Mouse (Mus musculus) limb, embryonic 14.5 days (tissue): ENCODE data around the gene Tiam1. TPM values are rescaled to one million over a fixed set of nuclear protein-coding genes. Genes with fewer than 3 reads are reported as not detected.

Experiments
- ATAC-seq: fragments of 200-750 bp; cut with Nextera tagmentation; 2 replicates; pipeline ENCODE4 v1.8.0; 2017; ENCODE audit warnings: low read depth, moderate number of reproducible peaks, moderate TSS enrichment; ENCODE audit not compliant: low FRiP score
- DNase-seq: peaks from one replicate; pipeline ENCODE4 v3.0.0-alpha.2; 2015; ENCODE audit warnings: low spot score
- H3K27ac ChIP-seq: fragments of 300-500 bp; sonication (generic); replicated peaks from 2 replicates; pipeline ENCODE4 v1.5.1; 2014; ENCODE audit warnings: low read depth, mild to moderate bottlenecking, low read length, moderate library complexity, mixed read lengths
- H3K27me3 ChIP-seq: fragments of 300-500 bp; sonication (generic); 2 replicates; pipeline ENCODE4 v1.6.1; 2014; ENCODE audit warnings: low read length, mixed read lengths; ENCODE audit not compliant: control insufficient read depth, insufficient read depth
- H3K36me3 ChIP-seq: fragments of 300-500 bp; sonication (generic); 2 replicates; pipeline ENCODE4 v1.6.1; 2014; ENCODE audit warnings: mild to moderate bottlenecking, low read length, moderate library complexity, mixed read lengths; ENCODE audit not compliant: control insufficient read depth, insufficient read depth
- H3K4me1 ChIP-seq: fragments of 300-500 bp; sonication (generic); 2 replicates; pipeline ENCODE4 v1.6.1; 2014; ENCODE audit warnings: antibody characterized with exemption, low read length, mixed read lengths; ENCODE audit not compliant: control insufficient read depth, insufficient read depth
- H3K4me2 ChIP-seq: fragments of 300-500 bp; sonication (generic); replicated peaks from 2 replicates; pipeline ENCODE4 v1.6.1; 2014; ENCODE audit warnings: low read depth, mild to moderate bottlenecking, low read length, moderate library complexity; ENCODE audit not compliant: severe bottlenecking
- H3K4me3 ChIP-seq: fragments of 300-500 bp; sonication (generic); replicated peaks from 2 replicates; pipeline ENCODE4 v1.5.1; 2014; ENCODE audit warnings: low read length
- H3K9ac ChIP-seq: fragments of 300-500 bp; sonication (generic); 2 replicates; pipeline ENCODE4 v1.6.1; 2014; ENCODE audit warnings: mild to moderate bottlenecking, low read depth, low read length, moderate library complexity; ENCODE audit not compliant: severe bottlenecking
- H3K9me3 ChIP-seq: fragments of 300-500 bp; sonication (generic); 2 replicates; pipeline ENCODE4 v1.6.1; 2016; ENCODE audit warnings: low read length; ENCODE audit not compliant: control insufficient read depth
- POLR2A ChIP-seq: fragments of 200-500 bp; IDR thresholded peaks from 2 replicates; pipeline ENCODE4 v1.8.0; 2012; ENCODE audit warnings: inconsistent platforms, mild to moderate bottlenecking, moderate library complexity, borderline replicate concordance; ENCODE audit not compliant: insufficient read depth, insufficient read length; ENCODE audit errors: extremely low read depth
- WGBS: fragments of 180-500 bp; shearing (Covaris S2); extraction: QIAGEN DNeasy Blood & Tissue Kit; methylation state at CpG from one replicate; pipeline ENCODE4 v1.1.7; 2014; 5-methylcytosine and 5-hydroxymethylcytosine counted together
- polyA plus RNA-seq, 2 experiments: library from polyadenylated mRNA; depleted of rRNA in 1 of 2; stranded (reverse) in 1 of 2; unstranded in 1 of 2; fragments of >200 nt; fragmentation: Nextera tagmentation in 1 of 2; extraction: Ambion mirVana in 1 of 2; gene quantifications; 2 replicates each; pipeline versions ENCODE4 v1.2.1 to v1.2.3; 2012 to 2014

Tiam1 gene
- polyA plus RNA-seq, 2 experiments, result 22.4 to 54.9 TPM

DNA sequence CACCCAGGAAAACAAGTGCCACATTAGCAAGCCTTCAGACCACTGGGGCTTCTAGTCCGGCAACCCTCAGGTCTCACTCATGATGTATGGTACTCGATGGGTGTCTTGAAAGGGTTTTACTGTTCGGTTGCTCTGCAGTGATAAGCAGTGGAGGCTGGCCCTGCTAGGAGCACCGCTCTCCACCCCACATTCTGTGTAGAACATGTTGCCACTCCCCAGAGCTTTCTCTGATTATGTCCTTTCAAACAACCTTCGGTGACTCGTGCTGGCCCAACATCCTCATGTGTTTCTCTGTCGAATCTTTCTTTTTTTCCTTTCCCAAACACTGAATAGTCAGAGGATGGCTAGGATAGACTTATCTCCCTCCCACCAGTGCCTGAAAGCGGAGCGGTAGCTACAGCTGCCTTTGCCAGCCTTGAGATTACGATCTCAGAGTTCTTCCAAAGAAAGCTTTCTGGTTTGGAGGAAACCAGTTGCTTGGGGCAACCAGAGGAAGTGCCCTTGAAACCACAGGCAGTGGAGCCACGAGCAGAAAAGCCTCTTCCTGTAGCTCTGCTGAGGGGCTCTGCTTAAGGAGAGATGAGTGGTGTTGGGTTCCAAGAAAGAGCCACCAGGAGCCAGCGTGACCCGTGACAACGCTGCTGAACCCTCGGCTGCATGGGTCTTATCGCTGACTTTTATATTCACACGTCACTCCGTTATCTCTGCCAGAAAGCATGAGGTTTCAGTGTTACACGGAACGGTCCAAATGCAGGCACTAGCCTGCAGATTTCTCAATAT is 157.7 kb downstream of the Tiam1 start:
- no peak for TF ChIP-seq POLR2A
- Histone ChIP-seq H3K9ac (no peak overlapping the region), H3K4me1 (no peaks in the 10 kb centered on the region; the same call in 1 of the 2 replicates), H3K4me2 (no peak overlapping the region), H3K27ac (no peak overlapping the region), H3K4me3 (no peak overlapping the region), H3K36me3 (no peaks in the 10 kb centered on the region), H3K27me3 (no peaks in the 10 kb centered on the region), H3K9me3 (no peaks in the 10 kb centered on the region)
- WGBS, result 82% methylated on average over 20 of the region's 20 CpGs
- ATAC-seq, result no peak
- DNase-seq, result no peak

DNA sequence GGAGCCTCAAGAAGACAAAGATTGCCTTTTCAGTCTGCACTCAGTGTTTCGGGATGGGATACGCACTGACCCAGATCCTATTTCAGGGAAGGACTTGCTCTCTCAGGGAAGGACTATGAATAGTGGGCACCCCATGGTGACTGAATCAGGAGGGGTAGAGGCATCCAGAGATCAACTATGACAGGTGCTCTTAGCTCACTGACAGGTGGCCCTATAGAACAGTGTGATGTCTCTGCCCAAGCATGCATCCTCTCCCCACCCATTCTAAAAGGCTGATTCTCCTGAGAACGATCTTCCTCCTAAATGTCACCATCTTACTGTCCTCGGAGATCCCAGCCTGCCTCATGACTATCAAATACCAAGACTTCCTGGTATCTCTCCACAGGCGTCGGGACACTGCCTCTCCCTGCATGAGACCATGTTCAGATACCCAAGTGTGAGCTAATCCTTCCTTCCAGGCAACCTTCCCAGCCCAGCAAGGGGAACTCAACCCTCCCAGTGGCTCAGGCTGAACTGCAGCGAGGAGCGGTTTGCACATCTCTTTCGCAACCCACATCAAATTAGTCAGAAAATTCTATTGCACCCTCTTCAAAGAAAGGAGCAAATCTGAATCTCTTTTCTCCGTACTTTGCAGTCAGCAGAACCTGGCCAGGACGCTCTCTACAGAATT is 163.4 kb downstream of the Tiam1 start:
- no peak overlapping the region for H3K4me3 ChIP-seq
- TF ChIP-seq POLR2A, result no peak
- H3K4me1 ChIP-seq, result no peaks in the 10 kb centered on the region
- H3K4me2 ChIP-seq, result no peak overlapping the region
- H3K9me3 ChIP-seq, result no peaks in the 10 kb centered on the region
- no peaks in the 10 kb centered on the region for H3K36me3 ChIP-seq
- no peaks in the 10 kb centered on the region for H3K27me3 ChIP-seq
- 89% methylated on average over 11 of the region's 11 CpGs for WGBS
- no peak overlapping the region for H3K9ac ChIP-seq
- no peak overlapping the region for H3K27ac ChIP-seq
- no peak for DNase-seq
- no peak for ATAC-seq

DNA sequence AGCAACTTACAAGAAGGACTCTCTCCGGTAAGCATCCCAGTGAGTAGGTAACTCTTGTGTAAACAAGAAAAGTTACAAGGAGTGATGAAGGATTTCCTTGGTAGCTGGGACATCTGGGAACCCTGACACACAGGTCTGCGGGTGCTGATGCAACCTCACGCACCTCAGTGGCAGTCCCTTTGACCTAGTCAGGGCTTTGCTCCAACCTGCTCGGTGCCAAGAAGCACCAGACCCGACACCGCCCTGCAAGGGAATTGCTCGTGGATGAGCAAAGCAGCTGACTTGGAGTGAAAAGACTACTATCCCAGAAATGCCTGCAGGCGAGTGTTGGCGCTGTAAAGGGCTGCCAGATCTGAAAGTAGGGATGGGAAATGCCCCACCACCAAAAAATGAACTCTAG is 168.1 kb downstream of the Tiam1 start:
- no peak overlapping the region for H3K9ac ChIP-seq
- no peak overlapping the region for H3K4me2 ChIP-seq
- H3K4me3 ChIP-seq, result no peak overlapping the region
- DNase-seq (no peak), ATAC-seq (no peak)
- H3K36me3 ChIP-seq, result no peaks in the 10 kb centered on the region
- no peak for TF ChIP-seq POLR2A
- H3K9me3 ChIP-seq, result no peaks in the 10 kb centered on the region
- 0 out of 2 replicates have a peak, but pooled peaks cover 3% of the 10 kb centered on the region for H3K4me1 ChIP-seq
- H3K27me3 ChIP-seq, result no peaks in the 10 kb centered on the region
- WGBS, result 85% methylated on average over 9 of the region's 9 CpGs
- H3K27ac ChIP-seq, result no peak overlapping the region

DNA sequence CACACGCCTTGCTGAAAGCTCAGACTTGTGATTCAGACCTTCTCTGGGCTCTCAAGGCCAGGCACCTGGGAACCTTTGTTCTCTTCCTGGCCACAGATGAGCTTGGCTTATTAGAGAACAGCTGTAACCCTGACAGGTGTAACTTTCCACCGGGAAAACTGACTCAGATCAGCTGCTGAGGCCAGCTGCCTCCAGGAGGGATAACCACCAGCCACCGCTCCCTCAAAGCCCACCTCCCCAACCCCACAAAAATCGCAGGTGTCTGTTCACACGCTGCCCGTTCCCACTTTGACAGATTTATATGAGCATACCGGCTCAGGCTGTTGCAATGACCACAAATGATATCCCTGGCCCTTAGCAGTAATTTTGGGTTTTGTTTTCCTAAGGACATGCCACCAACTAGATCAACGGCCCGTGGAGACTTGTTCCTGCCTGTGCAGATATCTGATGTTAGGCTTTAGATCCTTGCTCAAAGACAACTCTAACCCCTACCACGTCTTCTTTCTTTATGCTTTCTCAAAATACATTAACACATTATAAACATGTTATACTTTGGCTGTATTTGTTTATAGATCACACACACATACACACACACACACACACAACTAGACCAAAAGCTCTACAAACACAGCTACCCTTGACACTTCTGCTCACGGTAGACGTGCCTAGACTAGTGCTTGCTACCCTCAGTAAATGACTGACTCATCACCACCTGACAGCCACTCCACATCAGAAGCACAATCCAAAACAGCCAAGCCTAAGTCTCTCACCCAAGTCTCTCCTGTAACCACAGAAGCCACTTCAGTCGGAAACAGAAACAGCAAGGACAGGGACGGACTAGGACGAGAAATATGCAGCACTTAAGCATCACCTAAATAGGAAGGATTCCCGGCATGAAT is 169.5 kb downstream of the Tiam1 start:
- Histone ChIP-seq H3K4me1 (0 out of 2 replicates have a peak, but pooled peaks cover 3% of the 10 kb centered on the region), H3K36me3 (no peaks in the 10 kb centered on the region), H3K4me2 (no peak overlapping the region), H3K4me3 (no peak overlapping the region), H3K27ac (no peak overlapping the region), H3K9ac (no peak overlapping the region), H3K27me3 (no peaks in the 10 kb centered on the region), H3K9me3 (no peaks in the 10 kb centered on the region)
- 58% methylated on average over 16 of the region's 16 CpGs for WGBS
- no peak for TF ChIP-seq POLR2A
- ATAC-seq (no peak), DNase-seq (no peak)
